6 mouse cellular contexts compared by ENCODE assay signal in genomic region chr12:4910496-4910895, GRCm38 (mm10). TPM values are rescaled to one million over a fixed set of nuclear protein-coding genes. Genes with fewer than 3 reads are reported as not detected.
DNase-seq lines count a peak whose midpoint lies in the region.
"Not testable (repeated sequence)": the region's sequence is repeated elsewhere in the genome, so short reads cannot be mapped to it uniquely, and the experiment has no call there.

No protein-coding gene starts in this region.

- not testable (repeated sequence) for H3K4me1 ChIP-seq in brown adipose tissue, adult 24 weeks (ENCODE audit: control insufficient read depth, insufficient read depth, insufficient read length, low read length)

- peak overlapping the region; percentile 44; the same call in 1 of the 2 replicates for H3K27ac ChIP-seq in brown adipose tissue, adult 24 weeks (replicated peaks; ENCODE audit: low read depth, low read length)

- not testable (repeated sequence) for H3K4me3 ChIP-seq in brown adipose tissue, adult 24 weeks (ENCODE audit: insufficient read depth, low read depth, low read length)

- DNase-seq in 3T3-L1 (ENCODE audit: low read depth, low spot score), result peak; percentile 37
- DNase-seq in ES-CJ7 (ENCODE audit: low read depth, low spot score), result peak; percentile 81
- DNase-seq in ZHBTc4 (ENCODE audit: low read depth, low spot score), result peak; percentile 73
- DNase-seq in kidney, adult 18-20 months, result peak; percentile 15
- peak; percentile 79 for DNase-seq in kidney, adult 9 months

RNA-seq across cellular contexts. Expression of gene Ubxn2a, which starts 3.0 kb away (rescaled TPM):
- 63.9 and 116 TPM in 2 replicates for polyA plus RNA-seq in brown adipose tissue, adult 24 weeks (2012; ENCODE audit: insufficient read depth, insufficient read length, missing spikeins)

RNA-seq across cellular contexts. Expression of gene Atad2b, which starts 6.7 kb away (rescaled TPM):
- 5.7 and 6.1 TPM in 2 replicates for polyA plus RNA-seq in brown adipose tissue, adult 24 weeks (2012; ENCODE audit: insufficient read depth, insufficient read length, missing spikeins)

RNA-seq across cellular contexts. Expression of gene Mfsd2b, which starts 36.3 kb away (rescaled TPM):
- polyA plus RNA-seq in brown adipose tissue, adult 24 weeks (2012; ENCODE audit: insufficient read depth, insufficient read length, missing spikeins), result not detected in 2 replicates

Comparison
In these comparisons a context has a peak if more than half of its experiments do, and no peak if none do; other contexts are left out.
1. DNase-seq: peak in every context shown above with its lines; median percentile 81 in ES-CJ7; 79 in kidney, adult 9 months; 73 in ZHBTc4; 37 in 3T3-L1; 15 in kidney, adult 18-20 months.